Mouse (Mus musculus): ENCODE data around the gene Nprl2. TPM values are rescaled to one million over a fixed set of nuclear protein-coding genes. Genes with fewer than 3 reads are reported as not detected.
"Not testable (repeated sequence)": the region's sequence is repeated elsewhere in the genome, so short reads cannot be mapped to it uniquely, and the experiment has no call there.

Gene Nprl2
- total RNA-seq, 4 experiments from 2014 or later: 39.4 to 46.9 (median 44.5) TPM

- no peak for DNase-seq (ENCODE audit: low spot score in 2 of 2)
Observed at GRCm38 (mm10) chr9:107553541-107554318, 11.7 kb downstream of the Nprl2 start.

- DNase-seq (ENCODE audit: low spot score in 2 of 2): peak; percentile 92 to 93
Observed at GRCm38 (mm10) chr9:107554319-107554825, 12.3 kb downstream of the Nprl2 start.

DNA sequence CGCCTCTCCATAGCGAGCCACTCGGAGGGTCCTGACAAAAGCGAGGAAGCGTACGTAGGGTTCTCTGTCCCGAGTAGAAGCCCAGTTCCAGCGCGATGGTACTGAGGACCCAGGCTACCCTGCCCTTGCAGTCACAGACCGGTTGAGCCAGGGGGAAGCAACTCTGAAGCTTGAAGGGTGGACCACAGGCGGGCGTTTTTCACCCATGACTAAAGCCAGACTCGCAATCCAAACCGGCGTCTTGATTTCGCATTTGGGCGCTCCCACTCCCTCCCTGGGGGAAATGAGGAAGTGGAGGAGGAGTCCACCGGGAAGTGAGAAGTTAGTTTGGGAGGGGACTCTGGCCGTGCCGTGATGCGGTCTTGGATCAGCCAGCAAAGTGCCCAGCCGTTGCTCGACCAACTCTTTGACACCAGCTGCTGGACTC, 13.0 kb downstream of the Nprl2 start:
- DNase-seq (ENCODE audit: low spot score in 2 of 2): no peak

- DNase-seq (ENCODE audit: low spot score in 2 of 2): no peak
Observed at GRCm38 (mm10) chr9:107555701-107556100, 13.7 kb downstream of the Nprl2 start.

DNA sequence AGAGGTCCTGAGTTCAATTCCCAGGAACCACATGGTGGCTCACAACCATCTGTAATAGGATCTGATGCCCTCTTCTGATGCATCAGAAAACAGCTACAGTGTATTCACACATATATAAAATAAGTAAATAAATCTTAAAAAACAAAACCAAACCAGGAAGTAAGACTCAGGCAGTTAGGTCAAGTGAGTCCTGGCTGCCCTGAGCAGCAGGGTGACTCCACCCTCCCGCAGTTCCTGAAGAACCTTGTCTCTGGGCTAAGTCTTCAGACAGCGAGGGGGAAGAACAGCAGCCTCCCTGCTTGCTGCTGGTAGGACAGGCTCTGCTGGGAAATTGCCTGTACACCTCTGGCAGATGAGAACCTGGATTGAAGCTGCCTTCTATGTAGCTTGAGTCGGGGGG, 14.3 kb downstream of the Nprl2 start:
- DNase-seq (ENCODE audit: low spot score in 2 of 2): no peak

DNA sequence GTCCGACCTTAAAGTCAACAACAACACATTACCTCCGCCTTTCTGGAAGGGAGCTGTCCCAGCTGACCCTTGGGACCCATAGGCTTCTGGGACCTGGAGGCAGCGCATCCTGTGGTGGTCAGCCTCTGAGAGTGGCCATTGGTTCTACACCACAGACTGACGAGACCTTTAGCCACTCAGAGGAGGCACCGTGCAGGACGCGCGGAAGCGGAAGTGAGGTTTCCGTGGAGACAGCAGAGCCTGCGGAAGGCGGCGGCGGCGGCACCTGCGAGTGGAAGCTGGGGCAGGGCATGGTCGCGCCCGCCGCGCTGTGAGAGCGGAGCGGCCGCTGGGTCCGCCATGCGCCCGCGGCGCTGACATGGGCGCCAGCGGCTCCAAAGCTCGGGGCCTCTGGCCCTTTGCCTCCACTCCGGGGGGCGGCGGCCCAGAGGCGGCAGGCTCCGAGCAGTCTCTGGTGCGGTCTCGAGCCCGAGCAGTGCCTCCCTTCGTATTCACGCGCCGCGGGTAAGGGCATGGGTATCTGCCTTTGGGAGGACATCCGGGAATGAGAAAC, 21.1 kb downstream of the Nprl2 start, which contains the start of gene Tusc2:
Gene Tusc2, plus strand, starts transcription at position 227 of the 553 bp plus-strand sequence.
- DNase-seq (ENCODE audit: low spot score in 2 of 2): peak; percentile 95 to 96

DNA sequence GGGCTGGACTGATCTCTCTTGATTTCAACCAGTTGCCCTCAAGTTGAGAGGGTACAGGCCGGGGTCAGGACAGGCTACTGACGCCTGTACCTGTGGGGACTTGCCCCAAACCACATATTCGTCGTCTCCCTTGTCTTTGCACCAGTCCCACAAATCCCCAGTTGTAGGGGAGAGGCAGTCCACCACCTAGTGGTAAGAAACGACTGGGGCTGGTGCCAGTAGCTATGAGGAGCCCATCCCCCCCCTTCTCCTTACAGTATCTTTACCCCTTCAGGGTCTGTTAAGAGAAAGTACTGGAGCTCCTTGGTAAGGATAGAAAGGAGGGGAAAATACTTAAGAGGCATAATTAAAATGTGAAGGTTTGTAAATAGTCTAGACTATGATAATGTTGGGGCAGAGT, 23.5 kb downstream of the Nprl2 start:
- not testable (repeated sequence) for DNase-seq (ENCODE audit: low spot score in 2 of 2)

DNA sequence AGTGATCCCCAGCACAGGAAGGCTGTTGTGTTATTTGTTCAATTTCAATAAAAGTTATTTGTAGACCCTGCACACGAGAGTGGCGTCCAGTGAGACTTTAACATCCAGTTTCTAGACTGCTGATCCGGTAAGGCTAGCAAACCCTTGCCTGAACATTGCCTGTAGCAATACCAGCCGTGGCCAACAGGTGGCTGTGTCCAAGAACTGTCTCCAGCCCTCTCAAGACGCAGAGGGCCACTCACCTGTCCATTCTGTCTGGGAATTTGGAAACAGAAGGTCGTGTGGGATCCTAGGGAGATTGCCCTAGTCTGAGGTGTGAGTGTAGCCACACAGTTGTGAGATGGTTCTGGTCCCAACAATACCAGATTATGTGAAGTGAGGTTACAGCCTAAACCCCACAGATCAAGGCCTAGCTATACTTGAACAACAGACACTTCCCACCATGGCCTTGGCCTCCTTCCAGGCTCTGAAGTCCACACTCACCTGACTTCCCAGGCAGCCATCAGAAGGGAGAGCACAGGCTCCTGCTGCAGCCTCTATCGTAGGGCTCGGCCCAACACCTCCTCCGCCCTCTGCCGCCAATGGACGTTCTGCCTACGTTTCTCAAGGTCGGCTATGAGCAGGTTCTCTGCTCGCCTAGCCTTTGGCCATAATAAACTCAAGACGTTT, 24.1 kb downstream of the Nprl2 start:
- DNase-seq (ENCODE audit: low spot score in 2 of 2): peak in 1 of 2 experiments; percentile 73

GRCm38 (mm10) chr9:107566855-107567254, 24.8 kb downstream of the Nprl2 start:
- no peak for DNase-seq (ENCODE audit: low spot score in 2 of 2)

DNA sequence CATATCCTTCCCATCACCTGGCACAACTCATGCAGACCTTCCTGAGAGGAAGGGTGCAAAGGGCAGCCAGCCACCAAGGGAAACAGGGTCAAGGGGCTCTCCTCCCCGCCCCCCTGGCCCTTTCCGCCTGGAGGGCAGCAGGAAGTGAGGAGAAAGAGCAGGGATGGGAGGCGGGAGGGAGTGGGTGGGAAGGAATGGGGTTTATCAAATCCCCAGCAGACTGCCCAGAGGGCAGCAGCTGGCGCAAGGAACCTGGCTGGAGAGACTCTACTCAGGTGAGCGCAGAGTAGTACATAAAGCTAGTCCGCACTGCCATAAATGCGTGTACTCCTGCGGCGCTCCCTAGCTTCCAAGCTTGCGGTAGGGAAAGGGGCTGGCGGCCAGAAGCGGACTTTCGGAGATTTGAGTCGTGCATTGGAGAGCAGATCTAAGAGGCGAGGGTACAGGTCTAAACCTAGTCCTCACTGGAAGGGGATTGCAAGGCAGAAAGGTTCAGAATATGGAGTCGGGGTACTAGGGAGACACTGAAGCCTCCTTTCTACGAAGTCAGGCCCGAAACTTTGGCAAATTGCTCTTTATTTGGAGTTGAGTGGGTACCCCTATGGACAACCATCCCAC, 25.8 kb downstream of the Nprl2 start, which contains the start of gene Hyal2:
Gene Hyal2, plus strand, starts transcription at position 244 of the 618 bp plus-strand sequence.
- no peak for DNase-seq (ENCODE audit: low spot score in 2 of 2)

DNA sequence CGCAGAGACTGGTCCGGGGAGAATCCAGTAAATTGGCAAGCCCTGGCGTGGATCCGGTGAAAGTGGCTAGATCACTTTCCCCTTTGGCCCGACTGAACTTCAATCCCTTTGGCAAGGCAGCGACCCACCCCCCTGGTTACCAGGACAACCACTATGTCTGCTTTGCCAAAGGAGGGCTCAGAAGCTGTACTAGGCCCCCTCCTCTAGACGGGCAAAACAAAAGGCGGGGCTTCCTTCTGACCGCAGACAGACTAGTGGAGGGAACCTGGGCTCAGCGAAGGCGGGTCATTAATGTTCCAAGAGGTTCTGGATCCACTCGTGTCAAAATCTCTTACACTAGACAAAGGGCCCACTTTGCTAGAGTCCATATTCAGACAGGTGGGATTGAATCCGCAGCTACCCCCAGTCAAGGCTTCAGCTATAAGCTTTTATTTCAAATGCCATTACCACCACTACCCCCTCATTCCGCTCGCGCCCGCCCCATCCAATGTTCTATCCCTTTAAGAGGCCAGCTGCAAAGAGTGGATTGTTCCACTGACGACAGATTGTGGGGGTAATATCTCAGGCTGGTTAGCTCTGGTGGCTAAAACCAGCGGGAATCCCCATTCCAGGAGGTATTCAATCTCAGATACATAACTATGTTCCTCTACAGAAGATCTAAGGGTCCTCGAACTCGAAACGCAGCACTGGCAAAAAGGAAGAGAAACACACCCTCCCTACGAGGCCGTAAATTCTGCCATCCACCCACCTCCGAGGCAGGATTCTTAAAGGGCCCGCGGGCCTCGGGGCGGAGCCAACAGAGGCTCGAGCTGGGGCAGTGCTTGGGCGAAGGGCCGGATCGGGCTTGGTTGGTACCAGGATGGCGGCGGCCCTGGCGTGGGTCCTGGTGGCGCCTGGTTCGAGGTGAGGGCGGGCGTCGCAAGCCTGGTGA, 26.6 kb downstream of the Nprl2 start:
- DNase-seq (ENCODE audit: low spot score in 2 of 2): peak in 1 of 2 experiments; percentile 79

GRCm38 (mm10) chr9:107569270-107569669, 27.2 kb downstream of the Nprl2 start:
- no peak for DNase-seq (ENCODE audit: low spot score in 2 of 2)

DNA sequence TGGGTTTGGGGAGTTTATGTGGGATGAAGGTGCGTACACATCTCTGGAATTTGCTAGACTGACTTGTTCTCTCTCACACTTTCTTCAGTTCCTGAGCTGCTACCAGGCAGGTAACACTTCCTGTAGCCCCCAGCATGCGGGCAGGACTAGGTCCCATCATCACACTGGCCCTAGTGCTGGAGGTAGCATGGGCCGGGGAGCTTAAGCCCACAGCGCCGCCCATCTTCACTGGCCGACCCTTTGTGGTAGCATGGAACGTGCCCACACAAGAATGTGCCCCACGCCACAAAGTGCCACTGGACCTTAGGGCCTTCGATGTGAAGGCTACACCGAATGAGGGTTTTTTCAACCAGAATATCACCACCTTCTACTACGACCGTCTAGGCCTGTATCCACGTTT, 28.0 kb downstream of the Nprl2 start:
- DNase-seq (ENCODE audit: low spot score in 2 of 2): no peak

DNA sequence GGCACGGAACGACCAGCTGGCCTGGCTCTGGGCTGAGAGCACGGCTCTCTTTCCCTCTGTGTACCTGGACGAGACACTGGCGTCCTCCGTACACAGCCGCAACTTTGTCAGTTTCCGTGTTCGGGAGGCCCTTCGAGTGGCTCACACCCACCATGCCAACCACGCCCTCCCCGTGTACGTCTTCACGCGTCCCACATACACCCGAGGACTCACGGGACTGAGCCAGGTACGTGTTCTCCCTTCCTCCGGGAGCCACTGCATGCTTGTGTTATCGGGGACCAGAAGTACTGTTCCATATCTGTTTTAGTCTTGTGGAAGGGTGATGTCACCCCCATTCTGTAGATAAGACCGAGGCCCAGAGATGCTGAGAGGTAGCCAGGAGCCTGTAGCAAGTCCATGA, 28.8 kb downstream of the Nprl2 start:
- no peak for DNase-seq (ENCODE audit: low spot score in 2 of 2)

DNA sequence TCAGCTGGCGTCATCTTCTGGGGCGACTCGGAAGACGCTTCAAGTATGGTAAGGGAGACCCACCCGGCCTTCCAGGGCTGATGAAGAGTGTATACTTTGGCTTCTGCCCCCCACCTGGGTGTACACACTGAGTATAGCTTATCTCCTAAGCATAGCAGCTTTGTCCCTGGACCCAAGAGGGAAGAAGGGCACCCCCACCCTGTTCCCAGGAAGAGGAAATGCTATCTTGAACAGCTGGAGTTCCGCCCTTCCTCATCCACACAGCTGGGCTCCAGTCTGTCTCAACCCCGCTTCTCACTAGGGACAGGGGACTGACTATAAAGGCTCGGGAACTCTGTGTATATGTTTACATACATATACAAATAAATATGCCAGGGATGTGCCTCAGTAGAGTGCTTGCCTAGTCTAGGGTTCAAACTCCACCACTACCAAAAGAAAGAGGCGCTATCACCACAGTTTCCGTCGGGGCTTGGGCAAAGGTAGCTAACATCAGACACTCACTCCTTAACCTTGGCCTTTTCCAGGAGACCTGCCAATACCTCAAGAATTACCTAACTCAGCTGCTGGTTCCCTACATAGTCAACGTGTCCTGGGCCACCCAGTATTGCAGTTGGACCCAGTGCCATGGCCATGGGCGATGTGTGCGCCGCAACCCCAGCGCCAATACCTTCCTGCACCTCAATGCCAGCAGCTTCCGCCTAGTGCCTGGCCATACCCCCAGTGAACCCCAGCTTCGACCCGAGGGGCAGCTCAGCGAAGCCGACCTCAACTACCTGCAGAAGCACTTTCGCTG, 29.7 kb downstream of the Nprl2 start:
- no peak for DNase-seq (ENCODE audit: low spot score in 2 of 2)

DNA sequence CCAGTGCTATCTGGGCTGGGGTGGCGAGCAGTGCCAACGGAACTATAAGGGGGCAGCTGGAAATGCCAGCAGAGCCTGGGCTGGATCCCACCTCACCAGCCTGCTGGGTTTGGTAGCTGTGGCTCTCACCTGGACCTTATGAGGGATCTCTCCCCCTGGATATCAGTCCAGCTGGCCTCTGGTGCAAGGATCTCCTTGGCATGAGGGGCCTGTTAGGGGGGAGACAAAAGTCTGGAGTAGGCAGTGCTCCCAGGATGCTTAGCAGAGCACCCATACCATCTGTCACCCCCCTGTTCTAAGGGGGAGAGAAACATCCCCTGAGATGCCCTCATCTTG, 30.3 kb downstream of the Nprl2 start:
- DNase-seq (ENCODE audit: low spot score in 2 of 2): no peak

- DNase-seq (ENCODE audit: low spot score in 2 of 2): not testable (repeated sequence)
Observed at GRCm38 (mm10) chr9:107573774-107574173, 31.7 kb downstream of the Nprl2 start.

DNA sequence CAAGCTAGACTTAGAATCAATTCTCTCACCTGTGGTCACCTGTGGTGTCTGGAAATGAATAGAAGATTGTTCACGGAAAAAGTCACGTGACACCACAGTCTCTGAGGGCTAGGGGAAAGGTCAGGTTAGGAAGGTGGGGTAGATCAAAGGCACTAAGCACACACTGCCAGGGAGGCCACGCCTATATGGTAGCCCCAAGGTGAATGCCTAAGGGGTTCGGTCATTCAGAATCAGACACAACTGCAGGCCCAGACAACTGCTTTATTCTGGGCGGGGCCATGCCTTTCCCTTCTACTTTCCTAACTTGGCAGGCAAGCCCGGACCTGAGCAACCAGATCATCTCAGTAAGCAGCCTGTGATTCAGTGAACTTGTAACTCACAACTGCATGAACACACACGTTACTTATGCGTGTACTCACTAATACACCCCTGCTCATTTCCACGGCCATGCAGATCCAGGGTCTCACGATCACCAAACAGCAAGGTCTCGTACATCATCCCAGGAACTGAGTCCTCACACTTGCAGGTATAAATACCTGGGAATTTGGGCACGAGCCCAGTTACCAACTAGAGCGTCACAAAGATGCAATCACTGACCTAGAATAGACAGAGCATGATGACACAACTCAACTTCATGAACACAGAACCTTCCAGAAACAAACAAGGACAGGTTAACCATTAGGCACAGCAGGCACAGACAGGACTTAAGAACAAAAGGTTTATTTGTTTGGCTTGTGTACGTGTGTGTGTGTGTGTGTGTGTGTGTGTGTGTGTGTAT, 33.7 kb downstream of the Nprl2 start:
- no peak for DNase-seq (ENCODE audit: low spot score in 2 of 2)
